Mouse (Mus musculus): Measurements from ENCODE around the gene Clmn. TPM values are rescaled to one million over a fixed set of nuclear protein-coding genes. Genes with fewer than 3 reads are reported as not detected.

Clmn gene
- polyA plus RNA-seq, 1 experiment = 8.2 TPM

DNA sequence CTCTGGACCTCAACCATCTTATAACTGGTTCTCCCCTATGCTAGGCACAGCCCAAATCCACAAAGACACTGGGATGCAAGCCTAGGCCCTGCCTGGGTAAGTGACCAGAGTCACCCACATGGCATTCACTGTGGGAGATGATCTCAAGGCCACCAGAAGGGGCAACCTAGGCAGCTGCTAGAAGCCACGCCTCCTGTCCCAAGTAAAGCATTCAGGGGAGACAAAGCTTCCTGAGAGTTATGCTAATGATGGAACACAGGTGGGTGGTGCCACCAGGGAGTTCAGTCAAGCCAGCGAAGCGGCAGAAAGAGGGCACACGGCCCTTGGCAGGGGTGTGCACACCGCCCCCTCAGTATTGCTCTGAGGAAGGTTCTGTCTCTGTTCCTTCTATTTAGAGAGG is 69.9 kb downstream of the Clmn start:
- H3K4me3 ChIP-seq (ENCODE audit: insufficient read depth, low read depth, low read length) = no peak overlapping the region
- H3K27ac ChIP-seq (replicated peaks; ENCODE audit: low read depth, low read length) = no peak overlapping the region
- H3K4me1 ChIP-seq (ENCODE audit: control insufficient read depth, insufficient read depth, insufficient read length, low read length) = peaks cover 3% of the 10 kb centered on the region; the same call in 1 of the 2 replicates

DNA sequence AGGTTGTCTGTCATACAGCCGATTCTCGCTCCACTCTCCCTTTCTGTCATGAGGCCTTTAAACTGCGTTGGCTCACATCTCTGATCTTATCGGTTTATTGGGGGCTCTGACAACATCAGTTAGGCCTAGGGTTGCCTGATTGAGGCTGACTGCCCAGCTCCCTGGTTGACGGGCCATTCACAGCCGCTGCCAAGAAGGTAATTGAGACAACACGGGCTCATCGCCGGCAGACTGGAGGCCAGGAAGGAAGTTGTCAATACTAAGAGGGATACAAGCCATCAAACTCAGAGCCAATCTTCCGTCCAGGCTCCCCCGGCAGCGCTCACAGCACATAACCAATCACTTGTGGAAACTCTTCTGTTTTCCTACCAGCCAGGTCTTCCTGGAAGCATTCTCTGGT is 71.4 kb downstream of the Clmn start:
- H3K4me3 ChIP-seq (ENCODE audit: insufficient read depth, low read depth, low read length) = no peak overlapping the region
- H3K4me1 ChIP-seq (ENCODE audit: control insufficient read depth, insufficient read depth, insufficient read length, low read length) = peaks cover 3% of the 10 kb centered on the region; the same call in 1 of the 2 replicates
- no peak overlapping the region for H3K27ac ChIP-seq (replicated peaks; ENCODE audit: low read depth, low read length)

DNA sequence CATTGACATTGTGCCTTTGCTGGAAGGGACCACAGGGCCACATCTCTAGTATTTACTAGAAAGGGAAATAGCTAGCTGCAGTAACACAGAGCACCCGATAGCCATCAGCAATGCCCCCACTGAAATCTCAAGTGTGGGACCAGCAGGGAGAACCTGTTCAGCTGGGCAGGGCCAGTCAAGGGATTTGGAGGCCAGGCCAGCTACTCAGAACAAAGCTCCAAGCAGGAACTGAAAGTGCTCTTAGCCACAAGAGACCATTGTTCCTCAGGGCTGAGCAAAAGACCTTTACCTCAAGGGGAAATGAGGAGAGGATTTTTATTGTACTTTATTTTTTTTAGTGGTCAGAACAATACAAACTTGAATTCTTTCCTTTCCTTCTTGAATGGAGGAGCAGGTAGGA is 87.3 kb downstream of the Clmn start:
- H3K4me1 ChIP-seq (ENCODE audit: control insufficient read depth, insufficient read depth, insufficient read length, low read length) = no peaks in the 10 kb centered on the region
- no peak overlapping the region for H3K4me3 ChIP-seq (ENCODE audit: insufficient read depth, low read depth, low read length)
- no peak overlapping the region for H3K27ac ChIP-seq (replicated peaks; ENCODE audit: low read depth, low read length)

DNA sequence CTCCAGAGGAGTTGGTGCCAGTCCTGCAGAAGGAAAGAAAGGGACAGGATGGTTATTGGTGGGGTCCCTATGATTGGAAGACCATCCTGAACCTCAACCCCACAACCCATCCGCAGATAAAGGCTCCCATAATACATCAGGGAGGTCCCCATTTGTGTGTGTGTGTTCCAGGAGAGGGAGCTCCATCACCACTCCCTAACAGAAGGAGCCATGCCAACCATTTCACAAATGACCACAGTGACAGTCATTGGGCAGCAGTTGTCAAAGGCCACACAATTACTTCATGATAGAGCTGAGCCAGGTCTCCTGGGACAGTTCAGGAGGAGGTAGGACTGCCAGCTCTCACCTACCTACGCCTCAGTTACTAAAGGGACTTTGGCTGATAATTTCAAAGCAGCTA is 92.9 kb downstream of the Clmn start:
- H3K27ac ChIP-seq (replicated peaks; ENCODE audit: low read depth, low read length) = no peak overlapping the region
- no peaks in the 10 kb centered on the region for H3K4me1 ChIP-seq (ENCODE audit: control insufficient read depth, insufficient read depth, insufficient read length, low read length)
- H3K4me3 ChIP-seq (ENCODE audit: insufficient read depth, low read depth, low read length) = no peak overlapping the region

DNA sequence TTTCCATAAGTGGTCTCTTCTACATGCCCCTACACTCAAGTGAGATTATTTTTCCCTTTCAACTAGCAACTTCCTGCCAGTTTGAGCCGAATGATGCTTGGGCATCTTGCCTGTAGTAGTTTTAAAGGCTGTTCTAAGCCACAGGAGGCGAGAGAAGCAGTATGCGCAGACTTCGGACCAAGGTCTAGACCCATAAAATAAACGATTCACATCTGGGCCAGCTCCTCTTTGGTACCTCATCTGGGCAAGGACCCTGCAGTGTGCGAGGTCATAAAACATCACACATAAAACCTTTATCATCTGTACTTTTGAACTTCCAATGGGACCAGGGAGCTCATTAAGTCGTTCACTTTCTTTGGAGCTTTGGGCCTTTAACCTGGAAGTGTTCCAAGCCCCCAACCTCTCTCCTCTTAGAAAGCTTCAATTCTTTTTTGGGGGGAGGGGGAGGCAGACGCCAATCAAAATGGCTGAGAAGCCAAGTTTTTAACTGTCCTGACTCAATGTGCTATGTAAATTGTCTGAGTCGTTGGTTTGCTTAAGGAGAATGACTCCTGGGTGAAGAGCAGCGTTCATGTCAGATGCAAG is 95.6 kb downstream of the Clmn start:
- Histone ChIP-seq H3K4me3 (ENCODE audit: insufficient read depth, low read depth, low read length) (no peak overlapping the region), H3K27ac (replicated peaks; ENCODE audit: low read depth, low read length) (no peak overlapping the region), H3K4me1 (ENCODE audit: control insufficient read depth, insufficient read depth, insufficient read length, low read length) (peaks cover 14% of the 10 kb centered on the region; the same call in 1 of the 2 replicates)

DNA sequence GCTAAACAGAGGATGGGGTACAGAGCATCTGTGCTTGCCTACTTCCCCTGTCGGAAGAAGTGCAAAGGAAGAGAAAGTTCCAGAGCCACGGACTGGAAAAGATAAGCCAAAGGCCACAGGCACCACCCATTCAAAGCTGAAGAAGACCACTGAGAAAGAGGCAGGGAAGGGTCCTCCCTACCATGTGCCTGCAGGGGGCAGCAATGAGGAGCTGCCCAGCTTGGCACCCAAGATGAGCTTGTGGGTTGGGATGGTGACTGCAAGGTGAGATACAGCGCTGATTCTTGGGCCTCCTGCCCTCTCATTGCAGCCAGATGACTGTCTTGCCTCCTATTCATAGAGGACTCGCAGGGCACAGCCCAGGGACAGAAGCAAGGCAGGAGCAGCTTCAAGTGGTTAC is 97.7 kb downstream of the Clmn start:
- Histone ChIP-seq H3K4me3 (ENCODE audit: insufficient read depth, low read depth, low read length) (no peak overlapping the region), H3K27ac (replicated peaks; ENCODE audit: low read depth, low read length) (no peak overlapping the region)

DNA sequence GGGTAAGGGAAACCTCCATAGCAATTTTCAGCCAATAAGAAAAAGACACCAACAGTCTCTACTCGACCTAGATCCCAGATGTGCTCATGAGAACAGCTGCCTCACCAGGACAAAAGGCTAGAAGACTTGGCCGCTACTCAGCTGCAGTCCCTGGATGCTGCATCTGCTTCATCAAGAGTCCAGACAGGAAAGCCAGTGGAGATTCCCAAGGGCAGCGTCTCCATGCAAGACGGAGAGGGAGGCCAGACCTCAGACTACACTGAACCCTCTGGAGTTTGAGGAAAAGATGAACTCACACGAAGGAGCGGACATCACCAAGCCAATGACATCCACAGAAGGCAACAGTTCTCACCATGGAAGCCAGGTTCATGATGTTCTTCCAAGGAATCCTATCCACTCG is 99.1 kb downstream of the Clmn start:
- Histone ChIP-seq H3K27ac (replicated peaks; ENCODE audit: low read depth, low read length) (no peak overlapping the region), H3K4me3 (ENCODE audit: insufficient read depth, low read depth, low read length) (no peak overlapping the region), H3K4me1 (ENCODE audit: control insufficient read depth, insufficient read depth, insufficient read length, low read length) (peaks cover 14% of the 10 kb centered on the region; the same call in 1 of the 2 replicates)

More for the DNA sequence above, 97.7 kb downstream of the Clmn start:
- peaks cover 14% of the 10 kb centered on the region; the same call in 1 of the 2 replicates for H3K4me1 ChIP-seq (ENCODE audit: control insufficient read depth, insufficient read depth, insufficient read length, low read length)

DNA sequence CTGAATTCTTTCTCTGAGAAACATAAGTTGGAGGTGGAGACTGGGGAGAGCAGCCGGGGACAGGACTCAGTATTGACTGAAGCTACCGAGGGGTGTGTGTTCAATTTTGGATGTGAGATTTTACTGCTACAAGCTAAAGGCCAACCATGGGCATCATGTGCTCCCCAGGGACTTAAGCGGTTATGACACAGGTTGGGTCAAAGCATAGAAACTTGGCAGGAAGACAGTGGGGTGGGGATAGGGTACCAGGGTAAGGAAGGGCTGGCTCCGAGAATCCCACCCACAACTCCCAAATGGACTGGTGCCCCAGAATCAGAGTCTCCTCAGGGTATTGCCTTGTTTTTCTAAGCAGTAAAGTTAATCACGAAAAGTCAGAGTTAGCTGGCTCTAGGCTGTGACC is 99.8 kb downstream of the Clmn start:
- Histone ChIP-seq H3K4me3 (ENCODE audit: insufficient read depth, low read depth, low read length) (no peak overlapping the region), H3K27ac (replicated peaks; ENCODE audit: low read depth, low read length) (0 out of 2 replicates have a peak overlapping the region, but pooled peaks have one; percentile 11), H3K4me1 (ENCODE audit: control insufficient read depth, insufficient read depth, insufficient read length, low read length) (peaks cover 14% of the 10 kb centered on the region; the same call in 1 of the 2 replicates)

DNA sequence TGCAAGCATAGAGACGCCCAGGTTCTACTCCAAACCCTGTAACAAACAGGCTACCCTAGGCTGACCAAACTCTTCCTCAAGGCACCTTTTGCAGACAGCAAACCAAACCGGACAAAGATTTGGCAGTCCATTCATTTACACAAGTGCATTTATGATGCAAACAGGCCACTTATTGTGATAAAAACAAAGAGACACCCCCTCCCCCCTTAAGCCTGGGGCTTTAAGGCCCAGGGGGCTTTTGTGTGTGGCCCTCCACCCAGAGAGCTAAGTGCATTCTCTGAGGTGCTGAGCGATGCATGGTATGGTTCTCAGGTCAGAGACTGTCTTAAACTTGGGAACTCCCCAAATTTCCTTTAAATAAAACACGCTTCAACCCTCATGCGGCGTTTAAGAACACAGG is 101.0 kb downstream of the Clmn start:
- H3K4me1 ChIP-seq (ENCODE audit: control insufficient read depth, insufficient read depth, insufficient read length, low read length) = peaks cover 14% of the 10 kb centered on the region; the same call in 1 of the 2 replicates
- no peak overlapping the region for H3K4me3 ChIP-seq (ENCODE audit: insufficient read depth, low read depth, low read length)
- H3K27ac ChIP-seq (replicated peaks; ENCODE audit: low read depth, low read length) = no peak overlapping the region

DNA sequence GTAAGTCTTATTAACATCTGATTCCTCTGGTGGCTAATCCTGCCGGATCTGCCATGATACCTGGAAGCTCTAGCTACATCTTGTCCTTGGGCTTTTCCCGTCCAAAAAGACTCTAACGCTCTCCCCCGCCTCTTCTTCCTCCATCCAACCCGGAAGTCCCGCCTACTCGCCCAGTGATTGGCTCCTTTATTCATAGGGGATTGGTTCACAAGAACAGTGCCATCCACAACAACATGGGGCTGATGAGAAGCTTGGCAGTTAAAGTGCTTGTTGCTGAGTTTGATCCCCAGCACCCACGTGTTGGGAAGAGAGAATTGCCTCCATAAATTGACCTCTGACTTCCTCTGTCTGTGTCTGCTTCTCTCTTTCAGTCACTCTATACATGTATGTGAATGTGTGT is 103.5 kb downstream of the Clmn start:
- Histone ChIP-seq H3K4me1 (ENCODE audit: control insufficient read depth, insufficient read depth, insufficient read length, low read length) (peaks cover 14% of the 10 kb centered on the region; the same call in 1 of the 2 replicates), H3K27ac (replicated peaks; ENCODE audit: low read depth, low read length) (no peak overlapping the region), H3K4me3 (ENCODE audit: insufficient read depth, low read depth, low read length) (no peak overlapping the region)

DNA sequence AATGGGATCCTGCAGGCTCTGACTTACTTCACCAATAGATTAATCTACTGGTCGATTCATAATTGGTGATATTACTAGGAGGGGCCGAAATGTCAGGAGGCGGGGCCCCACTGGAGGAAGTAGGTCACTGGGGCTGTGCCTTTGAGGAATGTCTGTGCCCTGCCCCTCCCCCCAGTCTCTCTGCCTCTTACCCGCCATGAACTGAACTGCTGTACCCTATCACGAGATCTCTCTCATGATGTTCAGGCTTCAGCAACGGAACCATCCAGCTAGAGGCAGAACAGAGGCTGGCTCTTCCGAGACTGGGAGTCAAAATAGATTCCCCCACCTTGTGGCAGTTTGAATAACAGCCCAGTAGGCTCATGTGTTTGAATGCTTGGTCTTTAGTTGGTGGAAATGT is 106.8 kb downstream of the Clmn start:
- no peak overlapping the region for H3K27ac ChIP-seq (replicated peaks; ENCODE audit: low read depth, low read length)
- H3K4me3 ChIP-seq (ENCODE audit: insufficient read depth, low read depth, low read length) = no peak overlapping the region

DNA sequence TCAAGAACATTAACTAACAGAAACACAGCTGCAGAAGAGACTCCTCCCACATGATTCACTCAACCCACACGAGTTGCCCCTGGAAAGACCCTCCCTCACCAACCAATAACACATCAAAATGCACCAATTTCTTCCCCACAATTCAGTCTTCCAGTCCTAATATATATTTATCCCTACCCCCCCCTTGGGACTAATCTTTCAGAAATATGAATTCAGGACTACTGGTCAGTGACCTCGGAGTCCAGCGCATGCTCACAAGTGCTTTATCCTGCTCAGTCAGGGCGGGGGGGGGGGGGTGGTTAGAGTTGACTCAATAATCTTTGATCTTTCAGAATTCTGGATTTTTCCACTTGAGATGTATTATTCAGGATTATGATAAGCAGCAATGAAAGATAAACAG is 111.2 kb downstream of the Clmn start:
- H3K27ac ChIP-seq (replicated peaks; ENCODE audit: low read depth, low read length) = no peak overlapping the region
- H3K4me1 ChIP-seq (ENCODE audit: control insufficient read depth, insufficient read depth, insufficient read length, low read length) = peaks cover 18% of the 10 kb centered on the region
- H3K4me3 ChIP-seq (ENCODE audit: insufficient read depth, low read depth, low read length) = no peak overlapping the region

More for the DNA sequence above, 106.8 kb downstream of the Clmn start:
- no peaks in the 10 kb centered on the region for H3K4me1 ChIP-seq (ENCODE audit: control insufficient read depth, insufficient read depth, insufficient read length, low read length)

DNA sequence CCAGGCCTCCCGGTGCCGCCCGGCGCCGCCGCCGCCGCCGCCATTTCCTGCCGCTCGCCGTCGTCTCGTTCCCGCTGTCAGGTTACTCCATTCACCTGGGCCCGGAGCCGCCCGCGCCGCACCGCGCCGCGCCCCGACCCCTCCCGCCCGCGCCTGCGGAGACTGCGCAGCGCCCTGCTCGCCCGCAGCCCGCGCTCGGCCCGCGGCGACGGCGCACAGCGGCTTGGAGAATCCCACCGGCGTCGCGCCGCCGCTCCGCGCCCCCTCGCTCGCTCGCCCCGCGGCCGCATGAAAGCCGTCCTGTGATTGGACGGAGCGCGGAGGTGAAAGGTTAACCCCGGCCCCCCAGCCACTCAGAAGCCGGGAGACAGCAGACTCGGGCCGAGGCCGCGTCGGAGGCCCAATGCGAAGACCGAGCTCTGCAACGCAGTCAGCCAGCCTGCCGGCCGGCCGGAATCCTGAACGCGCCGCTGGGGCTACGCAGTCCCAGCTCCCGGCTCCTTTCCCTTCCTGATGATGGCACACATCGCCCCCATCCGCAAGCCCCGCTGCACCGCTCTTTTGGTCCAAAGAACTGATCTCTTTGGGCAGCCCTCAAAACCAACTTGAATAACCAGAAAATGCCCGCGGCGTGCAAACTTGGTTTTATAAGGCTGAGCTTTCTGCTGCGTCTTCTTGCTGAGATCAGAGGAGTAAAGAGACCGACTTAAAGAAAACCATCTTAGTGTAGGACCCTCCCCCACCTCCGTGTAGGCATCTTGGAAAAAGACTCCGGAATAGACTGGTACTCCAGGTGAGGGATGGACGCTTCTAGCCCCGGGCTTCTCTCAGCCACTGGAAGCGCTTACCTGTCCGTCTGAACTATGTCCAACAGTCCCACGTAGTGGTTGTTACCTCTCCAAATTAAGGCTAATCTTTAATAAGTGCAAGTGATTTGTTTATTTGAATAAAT is 112.8 kb downstream of the Clmn start, which contains the start of gene Dicer1:
Gene Dicer1 (minus strand): TSS at position 139 of the 952 bp plus-strand sequence.
- peak within 1 kb of the TSS; percentile 91 for H3K4me3 ChIP-seq (ENCODE audit: insufficient read depth, low read depth, low read length)
- H3K27ac ChIP-seq (replicated peaks; ENCODE audit: low read depth, low read length) = peak within 1 kb of the TSS; percentile 64
- peaks cover 23% of the 10 kb centered on the region for H3K4me1 ChIP-seq (ENCODE audit: control insufficient read depth, insufficient read depth, insufficient read length, low read length)

DNA sequence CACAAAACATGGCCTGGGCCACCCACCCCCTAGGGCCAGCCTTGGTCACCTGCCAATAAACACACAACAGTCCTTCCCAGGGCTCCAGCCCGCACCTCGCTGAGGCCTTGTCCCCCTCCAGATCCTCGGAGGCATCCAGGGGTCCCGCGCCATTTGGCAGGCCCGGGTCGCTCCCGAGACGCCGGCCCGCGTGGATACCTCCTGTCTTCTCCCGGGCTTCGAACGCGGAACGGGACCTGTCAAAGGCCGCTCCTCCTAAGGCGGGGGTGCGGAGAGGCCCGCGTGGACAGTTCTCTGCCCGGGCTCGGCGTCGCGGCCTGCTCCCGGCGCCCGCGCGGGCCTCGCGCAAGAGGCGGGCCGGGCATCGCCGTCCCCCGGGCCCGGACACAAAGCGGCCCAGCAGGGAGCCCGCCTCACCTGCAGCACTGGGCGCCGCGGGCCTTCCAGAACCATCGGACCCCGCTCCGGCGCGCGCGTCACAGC is 113.5 kb downstream of the Clmn start:
- H3K4me1 ChIP-seq (ENCODE audit: control insufficient read depth, insufficient read depth, insufficient read length, low read length) = peaks cover 23% of the 10 kb centered on the region
- peak overlapping the region; percentile 55 for H3K27ac ChIP-seq (replicated peaks; ENCODE audit: low read depth, low read length)
- peak overlapping the region; percentile 91 for H3K4me3 ChIP-seq (ENCODE audit: insufficient read depth, low read depth, low read length)

DNA sequence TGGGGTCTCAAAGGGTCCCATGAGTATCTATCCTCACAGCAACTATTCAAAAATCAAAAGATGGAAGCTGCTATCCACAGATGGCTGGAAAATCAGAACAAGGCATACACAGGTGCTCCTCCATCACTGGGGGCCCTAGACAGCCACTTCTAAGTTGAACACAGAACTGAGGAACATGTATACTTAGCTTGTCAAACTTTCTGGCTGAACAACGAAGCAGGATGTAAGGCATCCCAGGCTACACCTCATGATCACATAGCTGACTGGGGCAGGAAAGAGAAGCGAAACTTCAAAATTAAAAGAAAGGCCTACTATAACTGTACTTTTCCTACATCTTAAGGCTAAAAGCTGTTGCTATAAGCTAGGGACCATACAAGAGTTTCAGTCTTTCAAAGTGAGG is 115.9 kb downstream of the Clmn start:
- Histone ChIP-seq H3K4me3 (ENCODE audit: insufficient read depth, low read depth, low read length) (no peak overlapping the region), H3K27ac (replicated peaks; ENCODE audit: low read depth, low read length) (no peak overlapping the region), H3K4me1 (ENCODE audit: control insufficient read depth, insufficient read depth, insufficient read length, low read length) (peaks cover 23% of the 10 kb centered on the region)
